Mouse (Mus musculus) c-Kit-positive CD71-negative TER-119-negative erythroid progenitor cells, embryonic 14.5 days (primary cell): ENCODE data around the gene Rps18.
"Not testable (repeated sequence)": the region's sequence is repeated elsewhere in the genome, so short reads cannot be mapped to it uniquely, and the experiment has no call there.

Source experiments
- DNase-seq: peaks from one replicate; pipeline ENCODE4 v3.0.0-alpha.2; 2013; ENCODE audit warnings: low read depth

Gene Rps18

DNA sequence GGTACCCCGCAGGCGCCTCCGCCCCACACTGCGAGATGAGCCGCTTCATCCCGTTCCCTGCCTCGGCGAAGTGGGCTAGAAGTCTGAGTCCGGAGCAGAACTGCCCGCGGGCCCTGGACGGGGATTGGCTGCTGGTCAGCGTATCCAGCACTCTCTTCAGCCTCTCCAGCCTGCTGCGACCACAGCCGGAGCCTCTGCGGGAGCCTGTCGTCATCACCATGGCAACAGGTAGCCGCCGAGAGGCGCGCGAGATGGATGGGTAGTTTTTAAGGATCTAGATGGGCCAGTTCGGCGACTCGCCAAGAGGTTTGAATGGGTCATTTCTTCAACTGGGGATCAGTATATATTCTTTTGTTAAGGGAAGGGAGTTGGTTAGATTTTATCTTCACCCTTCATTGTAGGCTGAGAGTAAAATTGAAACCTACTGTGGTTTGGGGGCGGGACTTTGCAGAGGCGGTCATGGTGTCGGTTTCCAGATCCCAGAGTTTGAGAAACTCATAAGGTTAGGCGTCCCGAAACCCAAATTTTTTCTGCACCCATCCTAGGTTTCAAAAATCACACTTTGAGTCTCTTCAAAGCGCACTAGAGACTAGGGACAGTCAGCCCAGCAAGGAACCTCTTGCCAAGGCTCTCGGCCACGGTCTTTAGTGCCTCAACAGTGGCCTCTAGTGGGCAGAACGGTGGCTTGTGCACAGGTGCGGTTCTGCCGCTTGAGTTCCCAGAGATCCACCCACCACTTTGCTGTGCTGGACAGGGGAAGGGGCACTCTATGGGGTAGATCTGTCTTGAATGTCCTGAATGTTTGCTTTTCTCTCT is 35.3 kb downstream of the Rps18 start:
- no peak for DNase-seq

DNA sequence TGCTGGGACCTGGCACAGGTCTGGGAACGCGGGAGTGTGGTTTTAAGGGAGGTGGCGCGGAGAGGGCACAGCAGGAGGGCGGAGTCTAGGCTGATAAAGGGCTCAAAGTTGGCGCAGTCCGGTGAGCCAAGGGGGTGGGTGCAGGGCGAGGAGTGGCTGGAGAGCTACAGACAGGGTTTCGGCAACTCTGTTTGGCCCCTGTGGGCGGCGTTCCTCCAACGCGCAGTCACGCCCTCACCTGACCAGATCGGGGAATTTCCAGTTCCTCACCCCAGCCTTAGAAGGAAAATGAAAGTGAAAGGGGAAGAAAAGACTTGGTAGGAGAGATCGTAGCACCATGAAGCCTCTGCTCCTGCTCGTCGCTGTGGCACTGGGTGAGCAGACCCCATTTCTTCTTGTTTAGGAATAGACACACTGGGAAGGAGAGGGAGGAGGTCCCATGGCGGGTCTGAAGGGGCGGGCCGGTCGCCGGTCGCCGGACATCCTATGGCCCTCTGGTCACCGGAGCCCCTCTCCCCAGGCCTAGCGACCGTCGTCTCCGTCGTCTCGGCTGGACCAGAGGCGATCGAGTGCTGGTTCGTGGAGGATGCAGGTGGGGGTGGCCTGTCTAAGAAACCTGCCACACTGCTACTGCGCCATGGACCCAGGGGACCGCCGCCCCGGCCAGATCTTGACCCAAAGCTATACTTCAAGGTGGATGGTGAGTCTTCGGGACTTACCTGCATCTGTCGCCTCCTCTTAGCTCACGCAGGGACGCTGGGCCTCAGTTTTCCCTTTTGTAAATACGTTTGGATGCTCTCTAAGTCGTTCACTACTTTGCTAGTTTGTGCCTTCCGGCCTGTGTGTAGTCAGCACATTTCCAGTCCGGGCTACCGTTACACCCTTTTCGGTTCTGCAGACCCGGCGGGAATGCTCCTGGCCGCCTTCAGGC is 36.2 kb downstream of the Rps18 start:
- DNase-seq, result no peak

DNA sequence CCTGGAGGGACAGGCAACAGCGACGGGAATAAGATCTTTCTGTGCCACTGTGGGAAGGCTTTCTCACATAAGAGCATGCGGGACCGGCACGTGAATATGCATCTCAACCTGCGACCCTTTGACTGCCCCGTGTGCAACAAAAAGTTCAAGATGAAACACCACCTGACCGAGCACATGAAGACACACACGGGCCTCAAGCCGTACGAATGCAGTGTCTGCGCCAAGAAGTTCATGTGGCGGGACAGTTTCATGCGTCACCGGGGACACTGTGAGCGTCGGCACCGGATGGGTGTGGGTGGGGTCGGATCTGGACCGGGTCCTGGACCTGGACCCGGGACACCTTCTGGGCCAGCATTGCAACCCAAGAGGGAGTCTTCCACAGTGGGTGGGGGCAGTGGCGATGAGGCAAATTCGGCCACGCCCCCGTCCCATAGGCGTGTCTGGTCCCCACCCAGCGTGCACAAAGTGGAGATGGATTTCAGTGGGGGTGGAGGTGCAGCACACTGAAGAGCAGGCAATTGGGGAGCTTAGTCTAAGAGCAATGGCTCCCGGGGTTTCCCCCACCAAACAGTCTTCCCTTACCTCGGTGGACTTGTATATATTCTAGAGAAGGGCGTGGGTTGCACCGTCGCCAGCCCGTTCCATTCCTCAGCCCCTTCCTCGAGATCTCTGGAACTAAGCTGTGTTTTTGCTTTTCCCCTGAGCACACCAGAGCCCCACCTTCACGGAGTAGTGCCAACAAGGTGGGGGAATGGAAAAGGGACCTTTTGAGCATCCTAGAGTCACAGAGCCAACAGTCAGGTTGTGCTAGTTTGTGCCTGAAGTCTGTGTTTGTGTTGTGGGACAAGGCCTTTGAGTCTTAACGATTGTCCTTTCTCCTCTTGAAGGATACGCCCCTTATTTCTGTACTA is 37.3 kb downstream of the Rps18 start:
- DNase-seq, result no peak

DNA sequence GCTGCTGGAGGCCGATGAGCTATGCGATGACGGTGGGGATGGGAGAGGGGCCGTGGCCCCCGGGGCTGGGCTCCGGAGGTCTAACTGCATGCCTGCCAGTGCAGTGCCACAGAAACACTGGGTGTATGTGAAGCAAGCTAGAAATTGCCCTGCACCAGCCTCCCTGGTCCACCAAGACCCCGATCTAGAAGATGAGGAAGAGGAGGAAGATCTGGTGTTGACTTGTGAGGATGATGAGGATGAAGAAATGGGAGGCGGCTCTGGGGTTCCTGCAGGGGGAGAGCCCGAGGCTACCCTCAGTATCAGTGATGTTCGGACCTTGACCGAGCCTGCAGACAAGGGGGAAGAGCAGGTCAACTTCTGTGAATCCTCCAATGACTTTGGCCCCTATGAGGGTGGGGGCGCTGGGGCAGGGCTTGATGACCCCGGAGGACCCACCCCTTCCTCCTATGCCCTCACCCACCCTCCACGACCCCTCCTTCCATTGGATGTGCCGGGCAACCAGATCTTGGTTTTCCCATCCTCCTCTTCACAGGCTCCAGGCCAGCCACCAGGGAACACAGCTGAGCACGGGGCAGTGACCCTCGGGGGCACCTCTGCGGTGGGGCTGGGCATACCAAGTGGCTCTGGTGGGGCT is 38.0 kb downstream of the Rps18 start:
- DNase-seq, result no peak

DNA sequence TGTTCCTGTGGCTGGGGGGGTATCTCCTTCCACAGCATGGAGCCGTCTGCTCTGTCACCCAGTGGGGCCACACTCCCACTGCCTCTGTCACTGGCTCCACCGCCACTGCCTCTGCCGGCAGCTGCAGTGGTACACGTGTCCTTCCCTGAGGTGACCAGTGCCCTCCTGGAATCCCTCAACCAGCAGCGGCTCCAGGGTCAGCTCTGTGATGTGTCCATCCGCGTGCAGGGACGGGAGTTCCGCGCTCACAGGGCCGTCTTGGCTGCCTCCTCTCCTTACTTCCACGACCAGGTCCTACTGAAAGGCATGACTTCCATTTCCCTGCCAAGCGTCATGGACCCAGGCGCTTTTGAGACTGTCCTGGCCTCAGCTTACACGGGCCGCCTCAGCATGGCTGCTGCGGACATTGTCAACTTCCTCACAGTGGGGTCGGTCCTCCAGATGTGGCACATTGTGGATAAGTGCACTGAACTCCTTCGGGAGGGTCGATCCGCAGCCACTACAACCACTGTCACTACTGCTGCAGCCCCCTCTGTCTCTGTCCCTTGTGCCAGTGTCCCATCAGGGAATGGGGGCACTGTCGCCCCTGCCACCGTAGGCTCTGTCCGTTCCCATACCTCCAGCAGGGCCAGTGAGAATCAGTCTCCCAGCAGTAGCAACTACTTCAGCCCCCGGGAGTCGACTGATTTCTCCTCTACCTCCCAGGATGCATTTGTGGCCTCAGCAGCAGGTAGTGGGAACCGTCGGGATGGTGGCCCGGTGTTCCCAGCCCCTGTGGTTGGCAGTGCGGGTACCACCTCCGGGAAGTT is 38.8 kb downstream of the Rps18 start:
- DNase-seq, result no peak

DNA sequence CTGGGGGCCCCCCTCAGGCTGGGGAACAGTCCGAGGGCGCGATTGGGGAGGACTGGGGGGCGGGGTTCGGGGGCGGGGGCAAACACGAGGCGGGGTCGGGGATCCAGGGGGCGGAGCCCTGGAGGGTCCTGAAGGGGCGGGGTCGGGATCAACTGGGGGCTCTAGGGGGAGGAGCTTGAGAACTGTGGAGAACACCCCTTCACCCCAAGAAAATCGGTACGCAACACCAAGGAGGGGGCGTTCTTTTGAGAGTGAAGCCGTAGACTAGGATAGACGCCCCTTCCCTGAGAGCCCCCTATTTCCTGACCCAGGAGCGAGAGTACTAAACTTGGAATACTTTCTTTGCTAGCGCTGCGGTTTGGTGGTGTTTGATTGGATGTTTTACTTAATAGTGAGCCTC is 39.5 kb downstream of the Rps18 start:
- no peak for DNase-seq

DNA sequence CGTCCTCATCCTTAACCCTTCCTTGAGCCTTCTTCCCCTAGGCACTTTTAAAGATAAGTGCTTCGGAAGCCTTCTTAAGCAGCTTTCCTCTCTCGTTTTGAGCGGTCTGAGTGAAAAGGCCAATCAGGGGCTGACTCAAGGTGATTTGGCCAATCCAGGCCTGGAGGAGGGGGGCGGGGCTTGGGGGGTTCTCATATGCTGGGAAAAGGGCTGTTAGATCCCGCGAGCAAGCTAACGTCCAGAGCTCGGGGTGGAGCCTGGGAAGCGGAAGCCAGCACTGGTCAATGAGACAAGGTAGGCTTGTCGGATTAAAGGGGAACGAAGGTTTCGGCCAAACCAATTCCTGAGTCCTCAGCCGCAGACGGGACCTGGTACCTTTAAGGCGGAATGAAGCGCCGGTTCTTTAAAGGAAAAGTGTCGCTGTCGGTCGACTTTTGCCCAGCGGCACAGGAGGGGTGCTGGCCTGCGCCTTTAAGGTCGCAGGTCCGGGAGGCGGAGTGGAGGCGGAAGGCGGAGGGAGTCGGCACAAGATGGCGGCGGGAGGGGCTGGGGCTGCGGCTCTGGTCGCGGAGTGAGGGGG is 40.0 kb downstream of the Rps18 start, which contains the start of the genes Tapbp and Zbtb22:
Gene Tapbp (plus strand): TSS at position 229 of the 580 bp plus-strand sequence.
Gene Zbtb22 (plus strand): TSS at position 234 of the 580 bp plus-strand sequence.
- DNase-seq, result peak; percentile 98

DNA sequence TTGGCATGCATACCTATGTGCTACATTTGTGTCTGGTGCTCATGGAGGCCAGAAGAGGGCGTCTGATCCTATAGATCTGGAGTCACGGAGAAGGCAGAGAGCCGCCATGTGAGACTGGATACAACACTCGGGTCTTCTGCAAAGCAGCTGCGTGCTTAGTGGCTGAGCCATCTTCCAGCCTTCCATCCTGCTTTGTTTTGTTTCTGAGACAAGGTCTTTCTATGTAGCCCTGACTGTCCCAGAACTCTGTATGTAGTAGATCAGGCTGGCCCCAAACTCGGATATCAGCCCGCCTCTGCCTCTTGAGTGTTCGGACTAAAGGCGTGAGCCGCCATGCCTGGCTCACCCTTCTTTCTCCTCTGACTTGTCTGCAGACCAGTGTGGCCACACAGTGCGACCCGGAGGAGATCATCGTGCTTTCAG is 40.8 kb downstream of the Rps18 start:
- DNase-seq, result no peak

DNA sequence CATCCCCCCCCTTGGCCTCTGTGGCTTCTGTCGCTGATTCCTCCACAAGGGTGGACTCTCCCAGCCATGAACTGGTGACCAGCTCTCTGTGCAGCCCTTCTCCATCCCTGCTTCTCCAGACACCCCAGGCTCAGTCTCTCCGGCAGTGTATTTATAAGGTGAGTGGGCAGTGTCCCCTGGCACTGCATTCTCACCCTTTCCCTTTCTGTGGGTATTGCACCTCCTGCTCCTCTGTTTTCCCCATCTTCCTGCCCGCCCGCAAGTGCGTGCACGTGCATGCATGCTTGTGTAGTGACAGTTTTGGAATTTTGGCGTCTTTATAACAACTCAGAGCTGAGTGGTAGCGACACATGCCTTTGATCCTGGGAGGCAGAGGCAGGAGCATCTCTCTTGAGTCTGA is 41.9 kb downstream of the Rps18 start:
- DNase-seq, result no peak

DNA sequence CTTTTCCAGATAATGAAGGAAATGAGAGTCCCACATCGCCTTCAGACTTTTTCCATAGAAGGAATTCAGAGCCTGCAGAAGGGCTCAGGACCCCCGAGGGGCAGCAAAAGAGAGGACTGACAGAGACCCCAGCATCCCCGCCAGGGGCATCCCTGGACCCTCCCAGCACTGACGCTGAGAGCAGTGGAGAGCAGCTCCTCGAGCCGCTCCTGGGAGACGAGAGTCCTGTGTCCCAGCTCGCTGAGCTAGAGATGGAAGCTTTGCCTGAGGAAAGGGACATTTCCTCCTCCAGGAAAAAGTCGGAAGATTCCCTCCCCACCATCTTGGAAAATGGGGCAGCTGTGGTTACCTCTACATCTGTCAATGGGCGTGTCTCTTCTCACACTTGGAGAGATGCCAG is 42.5 kb downstream of the Rps18 start:
- DNase-seq, result no peak

DNA sequence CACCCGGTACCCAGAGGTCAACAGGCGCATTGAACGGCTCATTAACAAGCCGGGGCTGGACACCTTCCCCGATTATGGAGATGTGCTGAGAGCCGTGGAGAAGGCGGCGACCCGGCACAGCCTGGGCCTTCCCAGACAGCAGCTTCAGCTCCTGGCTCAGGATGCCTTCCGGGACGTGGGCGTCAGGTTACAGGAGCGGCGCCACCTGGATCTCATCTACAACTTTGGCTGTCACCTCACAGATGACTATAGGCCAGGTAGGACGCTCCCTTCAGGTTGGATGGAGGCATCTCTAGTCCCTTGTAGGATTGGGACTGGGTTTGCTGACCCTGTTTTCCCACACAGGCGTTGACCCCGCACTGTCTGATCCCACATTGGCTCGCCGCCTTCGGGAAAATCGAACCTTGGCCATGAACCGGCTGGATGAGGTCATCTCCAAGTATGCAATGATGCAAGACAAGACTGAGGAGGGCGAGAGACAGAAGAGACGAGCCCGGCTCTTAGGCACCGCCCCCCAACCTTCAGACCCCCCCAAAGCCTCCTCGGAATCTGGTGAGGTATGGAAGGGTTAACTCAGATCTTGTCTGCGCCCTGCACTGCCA is 43.9 kb downstream of the Rps18 start:
- DNase-seq, result no peak

DNA sequence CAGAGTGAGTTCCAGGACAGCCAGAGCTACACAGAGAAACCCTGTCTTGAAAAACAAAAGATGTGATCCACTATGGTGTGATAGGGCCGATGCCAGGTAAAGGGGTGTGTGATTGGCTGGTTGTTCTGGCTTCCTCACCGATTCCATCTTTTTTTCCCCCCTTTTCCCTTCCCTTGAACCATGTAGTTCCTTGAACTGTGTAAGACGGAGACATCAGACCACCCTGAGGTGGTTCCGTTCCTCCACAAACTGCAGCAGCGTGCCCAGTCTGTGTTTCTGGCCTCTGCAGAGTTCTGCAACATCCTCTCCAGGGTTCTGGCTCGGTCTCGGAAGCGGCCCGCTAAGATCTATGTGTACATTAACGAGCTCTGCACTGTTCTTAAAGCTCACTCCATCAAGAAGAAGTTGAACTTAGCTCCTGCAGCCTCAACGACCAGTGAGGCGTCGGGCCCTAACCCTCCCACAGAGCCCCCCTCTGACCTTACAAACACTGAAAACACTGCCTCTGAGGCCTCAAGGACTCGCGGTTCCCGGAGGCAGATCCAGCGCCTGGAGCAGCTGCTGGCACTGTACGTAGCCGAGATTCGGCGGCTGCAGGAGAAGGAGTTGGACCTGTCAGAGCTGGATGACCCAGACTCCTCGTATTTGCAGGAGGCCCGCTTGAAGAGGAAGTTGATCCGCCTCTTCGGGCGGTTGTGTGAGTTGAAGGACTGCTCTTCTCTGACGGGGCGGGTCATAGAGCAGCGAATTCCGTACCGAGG is 44.6 kb downstream of the Rps18 start:
- no peak for DNase-seq

DNA sequence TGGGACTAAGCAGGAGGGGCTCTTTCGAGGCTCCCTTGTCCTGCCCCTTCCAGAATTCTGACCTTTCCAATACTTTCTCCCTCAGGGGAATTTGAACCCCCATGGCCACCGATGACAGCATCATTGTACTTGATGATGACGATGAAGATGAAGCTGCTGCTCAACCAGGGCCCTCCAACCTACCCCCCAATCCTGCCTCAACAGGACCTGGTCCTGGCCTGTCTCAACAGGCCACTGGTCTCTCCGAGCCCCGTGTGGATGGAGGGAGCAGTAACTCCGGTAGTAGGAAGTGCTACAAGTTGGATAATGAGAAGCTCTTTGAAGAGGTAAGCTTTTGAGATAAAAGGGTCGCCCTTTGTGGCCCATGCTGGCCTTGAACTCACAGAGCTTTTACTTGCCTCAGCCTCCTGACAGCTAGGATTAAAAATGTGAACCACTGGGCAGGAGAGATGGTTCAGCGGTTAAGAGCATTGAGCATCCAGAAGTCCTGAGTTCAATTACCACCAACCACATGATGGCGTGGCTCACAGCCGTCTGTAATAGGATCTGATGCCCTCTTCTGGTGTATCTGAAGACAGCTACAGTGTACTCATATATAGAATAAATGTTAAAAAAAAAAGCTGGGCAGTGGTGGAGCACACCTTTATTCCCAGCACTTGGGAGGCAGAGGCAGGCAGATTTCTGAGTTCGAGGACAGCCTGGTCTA is 45.3 kb downstream of the Rps18 start:
- no peak for DNase-seq

DNA sequence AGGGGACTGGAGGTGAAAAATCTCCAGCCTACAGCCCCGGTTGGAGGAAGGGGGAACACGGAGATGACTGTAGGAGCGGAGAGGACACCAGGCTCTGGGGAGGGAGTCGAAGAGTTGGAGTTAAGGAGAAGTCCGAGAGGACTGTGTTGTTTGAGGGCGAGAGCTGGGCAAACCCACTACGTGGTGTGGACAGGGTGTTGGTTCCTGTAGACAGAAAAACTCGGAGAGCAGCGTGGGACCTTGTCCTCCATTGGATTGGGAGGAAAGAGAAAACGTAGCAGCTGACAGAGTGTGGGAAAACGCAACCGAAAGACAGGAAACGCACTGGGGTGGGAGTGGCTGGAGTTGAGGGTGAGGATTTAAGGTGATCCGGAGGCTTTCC is 45.9 kb downstream of the Rps18 start:
- no peak for DNase-seq

DNA sequence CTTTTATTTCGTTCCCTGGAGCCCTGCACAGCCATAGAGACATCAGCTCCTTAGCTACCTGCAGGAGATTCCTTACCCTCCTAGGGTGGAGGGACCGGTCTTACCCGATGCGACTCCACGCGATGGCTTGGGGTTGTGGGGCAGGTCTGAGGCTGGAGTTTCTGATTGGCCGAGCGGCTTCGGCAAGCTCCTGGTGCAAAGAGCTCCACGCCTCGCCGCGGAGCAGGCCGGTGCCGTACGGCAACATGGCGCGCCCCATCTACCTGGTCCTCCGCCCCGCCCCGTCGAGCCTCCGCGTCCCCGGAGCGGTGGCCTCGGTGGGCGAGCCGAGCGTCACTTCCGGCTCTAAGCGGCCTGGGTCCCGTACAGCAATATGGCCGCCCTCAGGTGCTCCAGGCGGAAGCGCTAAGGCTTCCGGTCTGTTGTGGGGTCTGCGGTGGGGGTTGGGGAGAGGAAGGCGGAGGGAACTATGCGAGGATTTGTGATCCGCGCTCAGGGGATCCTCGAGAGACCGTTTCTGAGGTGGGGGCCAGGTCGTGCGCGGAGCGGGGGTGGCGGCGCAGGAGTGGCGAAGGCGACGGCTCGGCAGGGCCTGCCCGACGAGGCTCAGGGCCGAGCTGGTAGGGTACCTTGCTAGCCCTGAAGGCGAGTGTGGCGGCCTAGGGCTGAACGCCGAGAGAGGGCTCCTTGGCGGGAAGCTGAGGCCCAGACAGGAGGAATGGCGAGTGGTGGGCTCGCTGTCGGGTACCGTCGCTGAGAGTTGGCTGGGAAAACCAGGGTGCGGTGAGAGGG is 46.5 kb downstream of the Rps18 start, which contains the start of gene Daxx:
Gene Daxx (plus strand): TSS at position 338 of the 792 bp plus-strand sequence.
- DNase-seq, result peak; percentile 95

DNA sequence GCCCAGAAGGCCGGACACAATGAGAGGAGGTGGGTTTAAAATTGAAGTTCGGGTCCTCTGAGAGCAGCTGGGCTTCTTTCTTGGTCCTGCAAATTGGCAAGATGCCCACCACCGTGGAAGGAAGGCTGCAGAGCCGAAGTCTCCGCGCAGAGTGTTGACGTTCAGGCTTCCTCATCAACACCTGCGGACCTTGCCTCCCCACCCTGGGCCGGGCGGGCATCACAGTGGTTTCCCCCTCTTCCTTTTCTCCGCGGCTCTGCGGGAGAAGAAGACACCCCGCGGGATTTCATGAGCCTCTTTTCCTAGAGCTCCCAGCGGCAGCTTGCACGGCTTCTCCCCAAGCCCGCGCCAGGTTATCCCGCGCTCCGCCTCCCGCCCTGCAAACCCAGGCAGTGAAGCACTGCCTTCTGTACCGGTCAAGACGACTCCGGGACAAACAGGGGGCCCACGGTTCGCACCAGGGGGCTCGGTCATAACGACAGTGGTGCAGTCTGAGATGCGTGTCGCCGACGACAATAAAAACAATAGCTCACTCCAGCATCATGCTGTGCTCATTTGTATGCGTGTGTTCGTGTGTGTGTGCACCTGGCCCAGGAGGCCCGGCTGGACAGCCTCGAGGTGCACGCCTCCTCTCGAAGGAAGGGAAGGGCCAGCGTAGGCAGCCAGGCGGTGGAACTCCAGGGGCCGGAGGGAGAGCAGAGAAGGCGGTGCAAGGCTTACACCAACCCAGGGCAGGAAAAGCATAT is 47.3 kb downstream of the Rps18 start:
- DNase-seq, result no peak

DNA sequence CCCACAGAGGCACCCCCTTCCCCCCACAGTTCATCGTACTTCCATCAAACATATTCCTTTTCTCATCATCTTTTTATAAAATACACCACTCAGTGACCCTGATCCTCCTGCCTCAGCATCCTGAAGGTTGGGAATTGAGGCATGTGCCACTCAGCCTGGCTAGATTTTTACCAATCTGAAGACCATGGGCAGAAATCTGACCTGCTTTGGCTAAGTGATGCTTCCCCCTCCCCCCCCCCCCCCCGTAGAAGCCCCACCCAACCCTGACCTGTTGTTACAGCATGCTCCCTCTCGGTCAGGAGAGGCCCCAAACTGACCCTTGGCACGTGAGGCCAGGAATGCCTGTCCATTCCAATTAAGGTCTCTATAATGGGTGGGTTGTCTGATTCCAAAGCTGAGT is 51.0 kb downstream of the Rps18 start, which contains the start of gene Platr17:
Gene Platr17 (plus strand): TSS at position 301 of the 400 bp plus-strand sequence.
- not testable (repeated sequence) for DNase-seq
